Mouse (Mus musculus) spleen, postnatal 36 days (tissue): Measurements from ENCODE around the gene Cd300lg.
A peak's percentile ranks its signal among the peaks of the same experiment; 100 is the strongest.

Experiments
- DNase-seq, 2 experiments: peaks; one replicate each; pipeline ENCODE4 v3.0.0; 2022; ENCODE audit warnings: low spot score in 2 of 2, mixed read lengths in 1 of 2

The Cd300lg gene

DNA sequence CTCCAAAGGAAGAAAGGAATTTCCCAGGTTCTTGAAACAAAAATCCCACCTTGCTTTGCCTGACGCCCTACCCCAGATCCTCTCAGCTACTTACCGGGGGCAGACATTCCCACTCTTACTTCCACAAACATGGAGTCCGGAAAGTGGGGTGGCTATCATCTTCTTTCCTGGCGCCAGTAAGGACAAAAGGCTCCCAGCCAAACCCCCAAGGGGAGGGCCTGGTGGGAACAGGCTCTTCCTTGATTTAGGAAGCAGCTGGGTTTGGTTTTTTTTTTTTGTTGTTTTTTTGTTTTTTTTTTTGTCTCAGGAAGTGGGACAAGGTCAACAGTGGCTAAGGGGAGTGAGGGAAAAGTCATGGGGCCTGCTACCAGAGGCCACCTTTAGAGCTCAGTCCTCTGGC, 10.2 kb downstream of the Cd300lg start:
- no peak for DNase-seq

- no peak for DNase-seq
These were observed 10.6 kb downstream of the Cd300lg start for GRCm38 (mm10) chr11:102051954-102052353.

- DNase-seq = no peak
These were observed 11.4 kb downstream of the Cd300lg start for GRCm38 (mm10) chr11:102052697-102053096.

DNA sequence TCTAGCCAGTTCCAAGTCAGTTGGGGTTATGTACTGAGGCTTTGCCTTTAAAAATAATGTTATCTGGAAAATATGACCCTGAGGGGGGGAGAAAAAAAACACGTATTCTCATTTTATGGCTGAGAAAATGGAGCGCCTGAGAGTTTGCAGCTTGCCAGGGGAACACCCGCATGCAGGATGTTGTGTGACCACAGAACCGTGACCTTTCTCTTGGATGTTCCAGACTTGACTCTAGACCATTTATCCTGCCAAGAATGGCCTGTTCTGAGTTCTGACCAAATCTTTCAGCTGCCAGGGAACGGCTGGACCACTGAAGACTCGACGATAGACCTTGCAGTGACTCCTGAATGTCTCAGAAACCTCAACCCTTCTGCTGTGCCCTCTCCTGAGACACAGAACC, 11.9 kb downstream of the Cd300lg start:
- DNase-seq = no peak

GRCm38 (mm10) chr11:102053847-102054246, 12.5 kb downstream of the Cd300lg start:
- no peak for DNase-seq

DNA sequence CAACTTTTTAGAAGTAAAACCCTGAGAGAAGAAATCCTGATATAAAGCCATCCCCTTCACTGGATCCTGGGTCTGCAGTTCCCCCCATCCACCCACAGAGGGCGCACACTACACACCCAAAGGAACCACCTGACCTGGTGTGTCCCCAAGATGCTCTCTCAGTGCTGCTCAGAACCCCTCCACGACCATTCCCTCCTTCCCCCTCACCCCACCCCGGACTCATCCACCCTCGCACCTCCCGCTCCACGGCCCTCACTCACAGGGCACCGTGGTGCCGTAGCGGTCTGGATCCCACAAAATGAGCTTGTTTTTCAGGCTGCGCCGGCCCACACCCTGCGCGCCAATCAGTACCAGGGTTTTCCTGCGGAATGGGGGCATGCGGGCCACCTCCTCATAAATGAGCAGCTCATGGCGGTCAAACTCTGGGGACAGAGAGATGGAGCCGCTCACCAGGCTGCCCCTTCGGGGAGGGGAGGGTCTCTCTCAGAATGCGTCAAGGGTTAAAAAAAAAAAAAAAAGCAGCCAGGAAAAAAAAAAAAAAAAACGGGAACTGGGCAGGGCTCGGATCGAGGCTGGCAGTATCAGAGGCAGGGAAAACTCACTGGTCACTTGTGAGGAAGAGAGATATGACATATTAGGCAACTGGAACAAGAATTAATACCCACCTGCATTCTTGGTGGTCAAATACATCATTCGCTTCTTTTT, 20.1 kb downstream of the Cd300lg start:
- peak; percentile 27 to 52 for DNase-seq

- DNase-seq = no peak
These were observed 20.7 kb downstream of the Cd300lg start for GRCm38 (mm10) chr11:102061941-102062473.

- DNase-seq = no peak
These were observed 21.8 kb downstream of the Cd300lg start for GRCm38 (mm10) chr11:102063076-102063475.

- no peak for DNase-seq
These were observed 27.7 kb downstream of the Cd300lg start for GRCm38 (mm10) chr11:102068969-102069368.

GRCm38 (mm10) chr11:102069633-102070032, 28.3 kb downstream of the Cd300lg start:
- DNase-seq = no peak

DNA sequence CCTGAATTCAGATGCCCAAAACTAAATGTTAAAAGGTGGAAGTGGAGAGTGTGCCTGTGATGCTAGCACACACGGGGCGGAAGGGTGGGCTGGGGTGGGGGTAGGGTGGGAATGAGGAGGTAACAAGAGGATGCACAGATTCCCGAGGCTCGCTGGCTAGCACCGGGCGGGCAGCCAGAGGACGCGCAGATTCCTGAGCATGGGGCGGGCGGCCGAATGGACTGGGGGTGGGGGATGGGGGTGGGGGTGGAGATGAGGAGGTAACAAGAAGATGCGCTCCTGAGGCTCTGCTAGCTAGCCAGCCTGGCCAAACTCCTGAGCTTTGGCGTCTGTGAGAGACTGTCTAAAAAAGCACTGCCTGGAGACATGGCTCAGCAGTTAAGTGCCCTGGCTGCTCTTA, 29.1 kb downstream of the Cd300lg start:
- DNase-seq = no peak

DNA sequence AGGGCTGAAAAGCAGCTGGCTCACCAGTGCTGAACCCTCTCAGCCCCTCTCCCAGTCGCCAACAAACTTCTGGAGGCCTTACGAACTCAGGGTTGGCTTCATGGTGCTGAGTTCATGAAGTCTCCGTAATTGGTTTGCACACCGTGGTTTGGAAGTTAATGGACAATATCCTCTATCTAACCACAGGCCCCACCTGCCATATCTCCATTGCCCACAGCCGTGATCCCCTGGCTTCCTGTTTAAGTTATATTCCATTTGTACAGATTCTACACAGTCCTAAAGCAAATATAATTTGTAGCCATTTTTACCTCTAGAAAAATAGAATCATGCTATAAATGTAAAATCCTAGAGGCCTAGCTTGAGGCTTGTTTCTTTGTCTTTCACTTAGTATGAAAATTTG, 31.4 kb downstream of the Cd300lg start:
- no peak for DNase-seq

DNA sequence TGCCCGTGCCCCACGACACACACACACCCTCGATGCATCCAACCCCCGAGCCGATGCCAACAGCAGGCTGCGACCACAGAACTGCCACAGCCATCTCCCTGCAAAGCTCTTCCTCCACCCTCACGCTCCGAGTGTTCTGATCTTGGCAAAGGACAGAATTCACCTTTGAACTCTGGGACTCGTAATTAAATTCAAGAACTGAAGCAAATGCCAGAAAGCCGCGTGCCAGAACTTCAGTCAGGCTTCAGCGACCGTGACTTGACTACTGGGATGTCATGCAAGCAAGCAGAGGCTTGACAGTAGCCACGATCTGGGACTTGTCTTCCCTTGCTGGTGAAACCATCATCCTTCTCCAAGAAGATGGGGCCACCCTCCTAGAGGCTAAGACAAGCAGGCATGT, 32.4 kb downstream of the Cd300lg start:
- no peak for DNase-seq

GRCm38 (mm10) chr11:102082322-102082721, 41.0 kb downstream of the Cd300lg start:
- DNase-seq = no peak

DNA sequence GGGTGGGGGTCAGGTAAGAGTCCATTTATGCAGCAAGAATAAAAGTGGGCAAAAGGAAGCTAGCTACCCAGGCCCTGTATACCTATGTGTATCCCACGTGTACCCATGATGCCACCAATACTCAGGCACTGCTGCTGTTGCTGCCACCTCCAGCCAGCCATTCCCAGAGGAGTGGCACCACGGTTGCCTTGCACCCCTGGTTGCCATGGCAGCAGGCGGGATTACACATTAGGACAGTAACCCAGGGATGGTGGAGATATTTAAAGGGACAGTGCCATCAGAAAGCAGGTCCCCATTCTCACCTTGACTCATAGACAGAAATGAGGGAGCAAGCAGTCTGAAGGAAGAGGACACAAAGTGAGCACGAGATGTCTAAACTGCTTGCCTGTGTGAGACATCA, 41.9 kb downstream of the Cd300lg start:
- DNase-seq = no peak

- no peak for DNase-seq
These were observed 42.9 kb downstream of the Cd300lg start for GRCm38 (mm10) chr11:102084159-102084558.

DNA sequence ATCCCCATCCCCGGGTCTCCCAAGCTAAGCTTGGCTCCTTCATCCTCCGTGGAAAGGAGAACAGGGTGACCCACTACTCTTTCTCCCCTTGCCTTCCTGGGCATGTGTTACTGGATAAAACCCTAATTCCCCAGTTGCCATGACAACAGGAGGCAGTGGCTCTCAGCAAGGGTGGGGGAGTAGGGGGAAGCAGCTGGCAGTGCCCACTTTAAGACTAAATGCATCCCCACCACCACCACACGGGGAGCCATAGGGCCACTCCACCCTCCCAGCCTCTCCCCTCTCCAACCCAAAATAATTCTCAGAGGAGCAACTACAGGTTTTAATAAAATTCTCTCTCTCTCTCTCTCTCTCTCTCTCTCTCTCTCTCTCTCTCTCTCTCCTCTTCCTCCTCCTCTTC, 45.0 kb downstream of the Cd300lg start:
- no peak for DNase-seq

DNA sequence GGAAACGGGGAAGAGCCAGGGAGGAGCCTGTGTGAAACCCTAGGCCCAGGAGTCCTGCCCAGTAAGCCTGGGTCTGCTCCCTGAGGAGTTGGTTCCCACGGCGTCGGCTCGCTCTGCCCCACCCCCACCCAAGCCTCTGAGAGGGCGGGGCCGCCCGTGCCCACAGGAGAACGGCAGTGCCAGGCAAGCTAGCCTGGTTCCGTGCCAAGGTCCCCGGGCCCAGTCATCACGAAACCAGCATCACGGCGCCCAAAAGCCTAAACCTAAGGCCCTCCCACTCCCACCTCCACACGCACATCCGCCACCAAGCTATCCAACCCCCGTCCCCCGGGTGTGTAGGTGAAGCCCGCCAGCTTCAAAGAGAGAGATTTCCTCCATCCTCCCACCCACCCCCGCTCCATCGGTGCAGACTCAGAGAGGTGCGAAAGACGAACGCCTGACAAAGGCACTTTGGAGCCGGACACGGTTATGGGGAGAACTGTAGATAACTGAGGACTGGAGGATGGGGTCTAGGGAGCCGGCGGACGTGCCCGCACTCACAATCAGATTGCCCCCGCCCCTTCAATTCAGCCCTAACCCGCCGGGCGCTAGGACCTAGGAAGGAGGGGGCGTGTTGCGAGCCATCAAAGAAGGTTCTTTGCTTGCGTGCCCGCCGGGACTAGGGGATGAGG, 45.9 kb downstream of the Cd300lg start:
- peak; percentile 36 to 49 for DNase-seq

GRCm38 (mm10) chr11:102087931-102088898, 46.9 kb downstream of the Cd300lg start, which contains the start of gene Mpp2:
Mpp2 (minus strand) TSS chr11:102088515.
- peak; percentile 65 to 79 for DNase-seq

- DNase-seq = peak; percentile 55 to 73
These were observed 47.9 kb downstream of the Cd300lg start for GRCm38 (mm10) chr11:102089088-102089808.

DNA sequence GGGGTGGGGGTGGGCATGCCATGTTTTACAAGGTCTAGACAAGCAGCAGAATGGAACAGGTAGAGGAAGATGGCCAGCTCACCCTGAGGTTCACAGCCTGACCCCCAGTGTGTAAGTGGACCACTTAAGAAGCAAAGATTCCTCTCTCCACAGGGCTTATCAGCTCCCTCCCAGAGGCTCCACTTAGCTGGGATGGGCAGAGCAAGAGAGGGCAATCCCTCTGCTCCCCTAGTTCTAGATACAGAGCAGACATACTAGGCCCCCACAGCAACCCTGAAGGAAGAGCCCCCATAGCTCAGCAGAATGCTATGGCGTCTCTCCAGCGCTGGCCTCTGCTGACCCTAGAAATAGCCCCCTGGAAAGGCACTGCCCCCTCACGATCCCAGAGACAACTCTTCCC, 54.4 kb downstream of the Cd300lg start:
- peak; percentile 17 to 22 for DNase-seq
